Comparison of ENCODE assay signal across 23 mouse cellular contexts in genomic region chr14:121659061-121659824, GRCm38 (mm10).
DNase-seq lines count a peak whose midpoint lies in the region; ATAC-seq and TF ChIP-seq lines count a peak whose summit lies in the region.
"Had no signal": no experiment of that assay in that cellular context is flagged by ENCODE, and none has a peak within 500 bp of the region (broad histone marks: within the 10 kb centered on the region; RNA-seq: fewer than 3 reads in every experiment).

No protein-coding gene starts in this region.

- ATAC-seq in heart, embryonic 16.5 days (replicated peaks; ENCODE audit: extremely low read depth, insufficient read depth, low FRiP score): 0 out of 2 replicates have a peak, but pooled peaks have one; percentile 11
- 0 out of 2 replicates have a peak, but pooled peaks have one; percentile 26 for ATAC-seq in limb, embryonic 12.5 days (ENCODE audit: insufficient number of reproducible peaks, insufficient read depth, low FRiP score, low TSS enrichment, low read depth)
- peak; percentile 86 for ATAC-seq in kidney, postnatal 0 days (replicated peaks; ENCODE audit: low FRiP score, low read depth)
- no peak for ATAC-seq in hindbrain, embryonic 13.5 days (ENCODE audit: low FRiP score)
- ATAC-seq: intestine, embryonic 16.5 days; midbrain, embryonic 15.5 days had no signal

- H3K27ac ChIP-seq in heart, embryonic 16.5 days (ENCODE audit: low read length): no peak overlapping the region
- no peak overlapping the region for H3K27ac ChIP-seq in limb, embryonic 12.5 days
- H3K27ac ChIP-seq in limb, embryonic 10.5 days: no peak overlapping the region
- 0 out of 2 replicates have a peak overlapping the region, but pooled peaks have one; percentile 13 for H3K27ac ChIP-seq in brown adipose tissue, adult 24 weeks (replicated peaks; ENCODE audit: low read depth, low read length)
- peak overlapping the region; percentile 15; the same call in 1 of the 2 replicates for H3K27ac ChIP-seq in kidney, postnatal 0 days
- H3K27ac ChIP-seq in hindbrain, embryonic 13.5 days: no peak overlapping the region
- H3K27ac ChIP-seq: forebrain, embryonic 12.5 days; hindbrain, embryonic 14.5 days; midbrain, embryonic 15.5 days had no signal

- H3K9me3 ChIP-seq in heart, embryonic 16.5 days (replicated peaks; ENCODE audit: control insufficient read depth, low read length): no peaks in the 10 kb centered on the region
- no peaks in the 10 kb centered on the region for H3K9me3 ChIP-seq in limb, embryonic 12.5 days
- H3K9me3 ChIP-seq in limb, embryonic 10.5 days (replicated peaks): no peaks in the 10 kb centered on the region
- no peaks in the 10 kb centered on the region; the same call in 1 of the 2 replicates for H3K9me3 ChIP-seq in kidney, postnatal 0 days (replicated peaks; ENCODE audit: low read length)
- no peaks in the 10 kb centered on the region for H3K9me3 ChIP-seq in hindbrain, embryonic 13.5 days
- H3K9me3 ChIP-seq: forebrain, embryonic 12.5 days; midbrain, embryonic 15.5 days had no signal

- no peak for TF ChIP-seq CTCF in kidney, postnatal 0 days (IDR thresholded peaks at IDR 0.05; ENCODE audit: low read depth)

- H3K27me3 ChIP-seq in heart, embryonic 16.5 days (ENCODE audit: control insufficient read depth, insufficient read depth, low read length): no peaks in the 10 kb centered on the region
- H3K27me3 ChIP-seq in limb, embryonic 12.5 days: no peaks in the 10 kb centered on the region
- no peaks in the 10 kb centered on the region for H3K27me3 ChIP-seq in limb, embryonic 10.5 days (ENCODE audit: low read depth, poor library complexity, severe bottlenecking)
- H3K27me3 ChIP-seq in kidney, postnatal 0 days (ENCODE audit: insufficient read depth, low read length): no peaks in the 10 kb centered on the region
- no peaks in the 10 kb centered on the region for H3K27me3 ChIP-seq in hindbrain, embryonic 13.5 days
- H3K27me3 ChIP-seq: forebrain, embryonic 12.5 days; midbrain, embryonic 15.5 days had no signal

- no peak for DNase-seq in heart, adult 18-20 months
- no peak for DNase-seq in limb, embryonic 10.5 days (ENCODE audit: low spot score)
- DNase-seq in kidney, postnatal 0 days (ENCODE audit: low spot score): peak; percentile 85
- DNase-seq in spleen, adult 12 weeks (ENCODE audit: low spot score): no peak
- DNase-seq: adrenal gland, postnatal 10 days; cerebellum, postnatal 14 days; heart, postnatal 10 days; layer of hippocampus, adult 9-11 months; left cerebral cortex, postnatal 4 days; thymus, adult 18-20 months; thymus, postnatal 4 days had no signal

- H3K4me1 ChIP-seq in heart, embryonic 16.5 days (ENCODE audit: control insufficient read depth, insufficient read depth, low read length): peaks cover 11% of the 10 kb centered on the region
- H3K4me1 ChIP-seq in limb, embryonic 12.5 days (replicated peaks): peaks cover 19% of the 10 kb centered on the region
- H3K4me1 ChIP-seq in limb, embryonic 10.5 days: peaks cover 16% of the 10 kb centered on the region
- H3K4me1 ChIP-seq in brown adipose tissue, adult 24 weeks (ENCODE audit: control insufficient read depth, insufficient read depth, insufficient read length, low read length): peaks cover 20% of the 10 kb centered on the region
- peaks cover 23% of the 10 kb centered on the region for H3K4me1 ChIP-seq in kidney, postnatal 0 days (replicated peaks; ENCODE audit: insufficient read depth, low read length)
- H3K4me1 ChIP-seq in hindbrain, embryonic 13.5 days (replicated peaks): 0 out of 2 replicates have a peak, but pooled peaks cover 6% of the 10 kb centered on the region
- H3K4me1 ChIP-seq: forebrain, embryonic 12.5 days; midbrain, embryonic 15.5 days had no signal

- WGBS in heart, embryonic 16.5 days: 55% methylated on average over 12 of the region's 12 CpGs
- 62% methylated on average over 12 of the region's 12 CpGs for WGBS in limb, embryonic 12.5 days
- 74% methylated on average over 12 of the region's 12 CpGs for WGBS in limb, embryonic 10.5 days
- WGBS in kidney, postnatal 0 days: 26% methylated on average over 12 of the region's 12 CpGs
- 78% methylated on average over 12 of the region's 12 CpGs for WGBS in hindbrain, embryonic 13.5 days

- no peak overlapping the region for H3K4me2 ChIP-seq in heart, embryonic 16.5 days (ENCODE audit: low read depth, low read length)
- H3K4me2 ChIP-seq in limb, embryonic 12.5 days: no peak overlapping the region
- H3K4me2 ChIP-seq in kidney, postnatal 0 days (ENCODE audit: low read length): no peak overlapping the region
- H3K4me2 ChIP-seq in hindbrain, embryonic 13.5 days: no peak overlapping the region
- H3K4me2 ChIP-seq: forebrain, embryonic 12.5 days; hindbrain, embryonic 14.5 days; liver, embryonic 11.5 days; midbrain, embryonic 15.5 days had no signal

- no peak overlapping the region for H3K4me3 ChIP-seq in heart, embryonic 16.5 days (ENCODE audit: low read length)
- H3K4me3 ChIP-seq in limb, embryonic 12.5 days (replicated peaks): no peak overlapping the region
- no peak overlapping the region for H3K4me3 ChIP-seq in limb, embryonic 10.5 days
- no peak overlapping the region for H3K4me3 ChIP-seq in brown adipose tissue, adult 24 weeks (ENCODE audit: insufficient read depth, low read depth, low read length)
- no peak overlapping the region for H3K4me3 ChIP-seq in kidney, postnatal 0 days (replicated peaks; ENCODE audit: low read depth, low read length)
- H3K4me3 ChIP-seq in hindbrain, embryonic 13.5 days: no peak overlapping the region
- H3K4me3 ChIP-seq: forebrain, embryonic 12.5 days; left cerebral cortex, adult 2 months; megakaryocyte, embryonic 14.5 days; midbrain, embryonic 15.5 days; myocyte had no signal

- H3K36me3 ChIP-seq in heart, embryonic 16.5 days (ENCODE audit: control insufficient read depth, insufficient read depth): no peaks in the 10 kb centered on the region
- H3K36me3 ChIP-seq in limb, embryonic 12.5 days: no peaks in the 10 kb centered on the region
- no peaks in the 10 kb centered on the region for H3K36me3 ChIP-seq in limb, embryonic 10.5 days
- 0 out of 2 replicates have a peak, but pooled peaks cover 12% of the 10 kb centered on the region for H3K36me3 ChIP-seq in kidney, postnatal 0 days (ENCODE audit: insufficient read depth, low read length)
- no peaks in the 10 kb centered on the region; the same call in none of the 2 replicates for H3K36me3 ChIP-seq in hindbrain, embryonic 13.5 days
- H3K36me3 ChIP-seq: forebrain, embryonic 12.5 days; midbrain, embryonic 15.5 days had no signal

- H3K9ac ChIP-seq in heart, embryonic 16.5 days (ENCODE audit: low read length): no peak overlapping the region
- H3K9ac ChIP-seq in limb, embryonic 12.5 days (replicated peaks): no peak overlapping the region
- no peak overlapping the region for H3K9ac ChIP-seq in kidney, postnatal 0 days (ENCODE audit: low read depth, low read length)
- H3K9ac ChIP-seq in hindbrain, embryonic 13.5 days: no peak overlapping the region
- H3K9ac ChIP-seq: forebrain, embryonic 12.5 days; hindbrain, embryonic 14.5 days; midbrain, embryonic 15.5 days had no signal

Comparison
In these comparisons a context has a peak if more than half of its experiments do, and no peak if none do; other contexts are left out.
1. H3K27ac ChIP-seq: peak in brown adipose tissue, adult 24 weeks (single experiment) and kidney, postnatal 0 days (single experiment); none in heart, embryonic 16.5 days (single experiment), limb, embryonic 12.5 days (single experiment), limb, embryonic 10.5 days (single experiment) and hindbrain, embryonic 13.5 days (single experiment).